Mouse (Mus musculus): ENCODE results near the gene Calhm5.

DNA sequence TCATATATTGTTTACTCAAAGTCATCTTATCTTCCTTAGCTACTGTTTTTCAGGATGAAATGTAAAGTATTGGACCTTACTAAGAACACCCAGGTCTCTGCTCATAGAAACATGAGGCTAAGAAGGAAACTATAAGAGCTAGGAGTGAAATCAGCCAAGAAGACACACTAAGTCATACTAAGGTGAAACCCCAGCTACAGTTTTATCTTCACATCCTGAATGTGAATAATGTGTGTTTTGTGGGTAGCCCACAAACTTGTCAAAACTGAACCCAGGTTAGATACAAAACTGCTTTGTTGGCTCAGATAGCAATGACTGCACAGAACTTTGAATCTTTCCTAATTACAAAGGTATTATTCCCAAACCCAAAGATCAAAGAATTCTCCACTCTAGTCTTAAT lies 21.5 kb upstream of the Calhm5 start:
- no peak for TF ChIP-seq CTCF (IDR thresholded peaks at IDR 0.05; ENCODE audit: extremely low read depth, insufficient read length, insufficient replicate concordance, low read depth, low read length)
- no peak for TF ChIP-seq POLR2A (IDR thresholded peaks at IDR 0.05; ENCODE audit: low read depth, low read length)

All from small intestine, adult 2 months (tissue).